7 mouse cellular contexts compared by ENCODE assay signal in the genomic region with DNA sequence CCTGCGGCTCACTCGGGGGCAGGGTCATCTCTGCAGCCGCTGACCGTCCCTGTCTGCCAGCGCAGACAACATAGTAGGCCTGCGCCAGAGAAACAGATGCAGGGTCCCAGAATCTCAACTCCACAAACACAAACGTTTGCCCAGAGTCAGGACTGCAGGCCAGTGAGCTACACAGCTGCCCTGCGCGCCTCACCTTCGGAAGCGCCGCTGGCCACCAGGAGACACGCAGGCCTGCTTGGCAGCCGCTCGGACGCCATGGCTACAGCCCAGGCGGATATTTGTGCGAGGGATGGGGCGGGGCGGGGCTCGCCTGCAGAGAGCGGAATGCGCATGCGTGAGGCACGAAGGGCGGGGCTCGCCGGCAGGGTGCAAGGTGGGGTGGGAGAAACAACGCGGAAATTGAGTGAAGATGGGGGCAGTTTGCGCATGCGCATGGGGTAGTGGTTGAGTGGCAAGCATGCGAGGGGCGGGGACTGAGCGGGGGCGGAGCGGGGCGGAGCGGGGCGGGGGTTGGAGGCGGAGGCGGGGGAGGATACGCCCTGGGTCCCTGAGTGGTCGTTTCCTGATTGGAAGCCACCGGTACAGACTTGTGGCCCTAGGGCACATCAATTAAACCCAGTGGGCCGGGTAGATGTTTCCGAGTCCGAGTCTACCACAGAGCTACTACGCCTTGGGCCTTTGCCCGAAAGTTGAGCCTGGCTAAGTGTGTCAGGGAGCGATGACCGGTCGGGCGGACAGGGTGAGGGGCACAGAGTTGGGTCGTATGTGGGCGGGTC. TPM values are rescaled to one million over a fixed set of nuclear protein-coding genes. Genes with fewer than 3 reads are reported as not detected.
DNase-seq lines count a peak whose midpoint lies in the region; ATAC-seq and TF ChIP-seq lines count a peak whose summit lies in the region.

A gene (minus strand): TSS at position 328 of the 776 bp plus-strand sequence.

- H3K36me3 ChIP-seq in embryonic facial prominence, embryonic 12.5 days = peaks cover 18% of the 10 kb centered on the region
- H3K36me3 ChIP-seq in kidney, adult 2 months (ENCODE audit: control insufficient read depth, insufficient read depth, low read length) = no peaks in the 10 kb centered on the region; the same call in 1 of the 2 replicates
- peaks cover 30% of the 10 kb centered on the region for H3K36me3 ChIP-seq in limb, embryonic 12.5 days
- H3K36me3 ChIP-seq in midbrain, embryonic 15.5 days (replicated peaks) = no peaks in the 10 kb centered on the region
- peaks cover 4% of the 10 kb centered on the region for H3K36me3 ChIP-seq in spleen, adult 2 months (ENCODE audit: control insufficient read depth, insufficient read depth, low read length)

- H3K4me1 ChIP-seq in embryonic facial prominence, embryonic 12.5 days = peaks cover 9% of the 10 kb centered on the region
- peaks cover 4% of the 10 kb centered on the region; the same call in 1 of the 2 replicates for H3K4me1 ChIP-seq in kidney, adult 2 months (ENCODE audit: control insufficient read depth, insufficient read depth, low read length)
- peaks cover 12% of the 10 kb centered on the region for H3K4me1 ChIP-seq in limb, embryonic 12.5 days (replicated peaks)
- peaks cover 19% of the 10 kb centered on the region for H3K4me1 ChIP-seq in midbrain, embryonic 15.5 days
- H3K4me1 ChIP-seq in spleen, adult 2 months (ENCODE audit: control insufficient read depth, insufficient read depth, insufficient read length) = peaks cover 12% of the 10 kb centered on the region; the same call in 1 of the 2 replicates

- H3K9ac ChIP-seq in embryonic facial prominence, embryonic 12.5 days = peak within 1 kb of the TSS; percentile 82
- peak within 1 kb of the TSS; percentile 86 for H3K9ac ChIP-seq in limb, embryonic 12.5 days (replicated peaks)
- H3K9ac ChIP-seq in midbrain, embryonic 15.5 days = peak within 1 kb of the TSS; percentile 90

- peak; percentile 100 for DNase-seq in adrenal gland, postnatal 25 days
- peak; percentile 99 for DNase-seq in heart, adult 18-20 months
- DNase-seq in kidney, adult 2 months = peak; percentile 100
- peak; percentile 97 to 100 for DNase-seq in spleen, adult 2 months (ENCODE audit: low read depth in 1 of 2, low spot score in 2 of 2)

- peak; percentile 82 for ATAC-seq in embryonic facial prominence, embryonic 12.5 days (ENCODE audit: insufficient number of reproducible peaks, insufficient read depth, low FRiP score, low TSS enrichment)
- peak; percentile 82 for ATAC-seq in limb, embryonic 12.5 days (ENCODE audit: insufficient number of reproducible peaks, insufficient read depth, low FRiP score, low TSS enrichment, low read depth)
- ATAC-seq in midbrain, embryonic 15.5 days (replicated peaks) = peak; percentile 84

- peak; percentile 84 for TF ChIP-seq POLR2A in kidney, adult 2 months (IDR thresholded peaks at IDR 0.05; ENCODE audit: low read depth, low read length)
- TF ChIP-seq POLR2A in spleen, adult 2 months (IDR thresholded peaks at IDR 0.05; ENCODE audit: low read depth, low read length) = peak; percentile 63

- H3K27me3 ChIP-seq in embryonic facial prominence, embryonic 12.5 days = no peaks in the 10 kb centered on the region
- no peaks in the 10 kb centered on the region for H3K27me3 ChIP-seq in kidney, adult 2 months (replicated peaks; ENCODE audit: control insufficient read depth, insufficient read depth, low read length)
- H3K27me3 ChIP-seq in limb, embryonic 12.5 days = 0 out of 2 replicates have a peak, but pooled peaks cover 3% of the 10 kb centered on the region
- H3K27me3 ChIP-seq in midbrain, embryonic 15.5 days (replicated peaks) = no peaks in the 10 kb centered on the region
- H3K27me3 ChIP-seq in spleen, adult 2 months (ENCODE audit: control insufficient read depth, insufficient read depth, low read length) = no peaks in the 10 kb centered on the region

- peak within 1 kb of the TSS; percentile 72 for H3K27ac ChIP-seq in embryonic facial prominence, embryonic 12.5 days
- peak within 1 kb of the TSS; percentile 74 for H3K27ac ChIP-seq in kidney, adult 2 months (ENCODE audit: insufficient read depth, low read depth, low read length)
- peak within 1 kb of the TSS; percentile 82 for H3K27ac ChIP-seq in limb, embryonic 12.5 days
- H3K27ac ChIP-seq in midbrain, embryonic 15.5 days = peak within 1 kb of the TSS; percentile 90
- peak within 1 kb of the TSS; percentile 85 for H3K27ac ChIP-seq in spleen, adult 2 months (ENCODE audit: insufficient read depth, low read length)

- no peaks in the 10 kb centered on the region for H3K9me3 ChIP-seq in embryonic facial prominence, embryonic 12.5 days
- no peaks in the 10 kb centered on the region for H3K9me3 ChIP-seq in limb, embryonic 12.5 days
- H3K9me3 ChIP-seq in midbrain, embryonic 15.5 days = no peaks in the 10 kb centered on the region

- H3K4me3 ChIP-seq in embryonic facial prominence, embryonic 12.5 days = peak within 1 kb of the TSS; percentile 57
- peak within 1 kb of the TSS; percentile 89 for H3K4me3 ChIP-seq in kidney, adult 2 months (ENCODE audit: insufficient read depth, low read depth, low read length)
- peak within 1 kb of the TSS; percentile 80 for H3K4me3 ChIP-seq in limb, embryonic 12.5 days (replicated peaks)
- H3K4me3 ChIP-seq in midbrain, embryonic 15.5 days = peak within 1 kb of the TSS; percentile 76
- H3K4me3 ChIP-seq in spleen, adult 2 months (ENCODE audit: extremely low read depth, insufficient read depth, insufficient read length) = peak within 1 kb of the TSS; percentile 90

- 0 out of 2 replicates have a peak, but pooled peaks have one; percentile 0 for TF ChIP-seq CTCF in kidney, adult 2 months (conservative IDR thresholded peaks at IDR 0.05; ENCODE audit: insufficient read depth, insufficient read length, low read depth, low read length)
- TF ChIP-seq CTCF in spleen, adult 2 months (IDR thresholded peaks at IDR 0.05; ENCODE audit: extremely low read depth, insufficient read depth, insufficient read length, insufficient replicate concordance) = no peak

- H3K4me2 ChIP-seq in embryonic facial prominence, embryonic 12.5 days (replicated peaks) = peak within 1 kb of the TSS; percentile 72
- peak within 1 kb of the TSS; percentile 92 for H3K4me2 ChIP-seq in limb, embryonic 12.5 days
- H3K4me2 ChIP-seq in midbrain, embryonic 15.5 days = peak within 1 kb of the TSS; percentile 89

- WGBS in embryonic facial prominence, embryonic 12.5 days = 1% methylated on average over 56 of the region's 56 CpGs
- under 1% methylated on average over 50 of the region's 56 CpGs for WGBS in kidney, adult 2 months
- WGBS in limb, embryonic 12.5 days = under 1% methylated on average over 56 of the region's 56 CpGs
- under 1% methylated on average over 55 of the region's 56 CpGs for WGBS in midbrain, embryonic 15.5 days
- under 1% methylated on average over 50 of the region's 56 CpGs for WGBS in spleen, adult 2 months

RNA-seq across cellular contexts. Expression of the gene that starts here (rescaled TPM):
- 35.6 and 58.9 TPM in 2 replicates for total RNA-seq in adrenal gland, postnatal 25 days (2021)
- polyA plus RNA-seq in embryonic facial prominence, embryonic 12.5 days (2016; fragmentation: Nextera tagmentation; extraction: Ambion mirVana) = 62.2 and 68.5 TPM in 2 replicates
- total RNA-seq in heart, adult 18-20 months (2021) = 10 to 100 TPM; 11.3 to 12.4 TPM
- 51.7 and 58.4 TPM in 2 replicates for polyA plus RNA-seq in kidney, adult 2 months (2012; rRNA removed)
- 60.6 and 63.8 TPM in 2 replicates for polyA plus RNA-seq in limb, embryonic 12.5 days (2016; fragmentation: Nextera tagmentation; extraction: Ambion mirVana)
- polyA plus RNA-seq in midbrain, embryonic 15.5 days (2015; fragmentation: Nextera tagmentation; extraction: Ambion mirVana) = 57.2 and 59.5 TPM in 2 replicates
- 56.7 and 72.5 TPM in 2 replicates for polyA plus RNA-seq in spleen, adult 2 months (2012; rRNA removed)

Comparison
In these comparisons a context has a peak if more than half of its experiments do, and no peak if none do; other contexts are left out.
1. Peak in every context shown above with its lines: DNase-seq, ATAC-seq, H3K4me3 ChIP-seq and H3K27ac ChIP-seq.